Mouse (Mus musculus) gastrocnemius, adult 8-10 months (tissue): ENCODE results near the gene Nacc1. TPM values are rescaled to one million over a fixed set of nuclear protein-coding genes. Genes with fewer than 3 reads are reported as not detected.
"Not testable (repeated sequence)": the region's sequence is repeated elsewhere in the genome, so short reads cannot be mapped to it uniquely, and the experiment has no call there.

Experiments used
- DNase-seq, 2 experiments: peaks; one replicate each; pipeline ENCODE4 v3.0.0; 2022; ENCODE audit warnings: low spot score in 2 of 2
- total RNA-seq, 4 experiments: library from RNA; stranded (reverse); gene quantifications; 2 replicates each; pipeline ENCODE4 v1.2.4; 2022

Nacc1 gene
- total RNA-seq, 4 experiments from 2014 or later, result 17.6 to 26.4 (median 20.7) TPM

GRCm38 (mm10) chr8:84700526-84700925 lies 12.9 kb upstream of the Nacc1 start:
- no peak for DNase-seq

- DNase-seq, result peak; percentile 39 to 45
Observed at GRCm38 (mm10) chr8:84699861-84700322, 12.2 kb upstream of the Nacc1 start.

GRCm38 (mm10) chr8:84698929-84699401 lies 11.3 kb upstream of the Nacc1 start:
- DNase-seq, result peak; percentile 54 to 59

GRCm38 (mm10) chr8:84698288-84698687 lies 10.6 kb upstream of the Nacc1 start:
- no peak for DNase-seq

GRCm38 (mm10) chr8:84697166-84698130 lies 9.8 kb upstream of the Nacc1 start:
- DNase-seq, result no peak

- DNase-seq, result no peak
Observed at GRCm38 (mm10) chr8:84695140-84695539, 7.5 kb upstream of the Nacc1 start.

- DNase-seq, result no peak
Observed at GRCm38 (mm10) chr8:84693332-84693731, 5.7 kb upstream of the Nacc1 start.

- peak; percentile 80 for DNase-seq
Observed at GRCm38 (mm10) chr8:84689091-84689915, 1.6 kb upstream of the Nacc1 start.

GRCm38 (mm10) chr8:84687003-84687704 lies 508 bp downstream of the Nacc1 start:
- no peak for DNase-seq

GRCm38 (mm10) chr8:84686191-84687002 lies 1.3 kb downstream of the Nacc1 start, which contains the start of gene Trmt1:
Trmt1 (plus strand) TSS chr8:84686307.
- no peak for DNase-seq

- no peak for DNase-seq
Observed at GRCm38 (mm10) chr8:84684537-84684936, 3.1 kb downstream of the Nacc1 start.

- DNase-seq, result no peak
Observed at GRCm38 (mm10) chr8:84682257-84682656, 5.4 kb downstream of the Nacc1 start.

GRCm38 (mm10) chr8:84681476-84681875 lies 6.2 kb downstream of the Nacc1 start:
- no peak for DNase-seq

GRCm38 (mm10) chr8:84677305-84677704 lies 10.4 kb downstream of the Nacc1 start:
- DNase-seq, result no peak

GRCm38 (mm10) chr8:84670295-84671006 lies 17.2 kb downstream of the Nacc1 start:
- not testable (repeated sequence) for DNase-seq

GRCm38 (mm10) chr8:84668731-84669485 lies 18.8 kb downstream of the Nacc1 start:
- no peak for DNase-seq

GRCm38 (mm10) chr8:84668081-84668480 lies 19.6 kb downstream of the Nacc1 start:
- no peak for DNase-seq

GRCm38 (mm10) chr8:84665385-84665893 lies 22.2 kb downstream of the Nacc1 start:
- DNase-seq, result no peak
